Mouse (Mus musculus): ENCODE results near the gene Ptpn3.
"Not testable (repeated sequence)": the region's sequence is repeated elsewhere in the genome, so short reads cannot be mapped to it uniquely, and the experiment has no call there.

Gene Ptpn3

DNA sequence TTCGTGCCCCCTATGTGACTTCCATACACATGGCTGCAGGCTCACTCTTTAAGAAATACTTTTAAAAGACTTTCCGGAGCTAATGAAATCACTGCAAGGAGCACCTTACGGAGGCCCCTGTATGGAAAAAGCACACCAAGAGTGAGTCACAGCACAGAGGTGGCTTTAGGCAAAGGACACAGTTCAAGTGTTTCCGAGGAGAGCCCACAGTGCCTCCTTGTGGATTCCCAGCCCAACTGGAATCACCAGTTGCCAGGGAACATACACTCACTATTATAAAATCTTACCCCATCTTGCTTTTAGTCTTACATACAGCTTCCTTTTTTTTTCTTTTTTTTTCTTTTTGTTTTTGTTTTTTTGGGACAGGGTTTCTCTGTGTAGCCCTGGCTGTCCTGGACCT is 85.1 kb downstream of the Ptpn3 start:
- DNase-seq (ENCODE audit: low spot score), result no peak

DNA sequence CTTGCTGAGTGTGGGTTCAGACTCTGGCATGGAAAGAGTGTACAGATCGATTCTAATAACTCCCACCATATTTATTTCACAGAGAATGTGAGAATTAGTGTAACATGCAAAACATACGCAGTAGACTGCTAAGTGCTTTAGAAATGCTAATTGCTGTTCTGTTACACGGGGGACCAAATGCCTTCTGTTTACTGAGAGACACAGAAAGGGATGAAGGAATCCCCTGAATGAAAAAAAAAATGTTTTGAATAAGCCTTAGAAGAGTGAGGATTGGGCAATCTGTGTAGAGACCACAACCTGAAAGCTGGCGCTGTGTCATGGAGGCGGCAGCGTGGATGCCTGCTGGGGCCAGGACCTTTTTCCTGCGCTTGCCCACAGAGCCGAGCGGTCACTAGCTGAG is 86.8 kb downstream of the Ptpn3 start:
- DNase-seq (ENCODE audit: low spot score), result no peak

DNA sequence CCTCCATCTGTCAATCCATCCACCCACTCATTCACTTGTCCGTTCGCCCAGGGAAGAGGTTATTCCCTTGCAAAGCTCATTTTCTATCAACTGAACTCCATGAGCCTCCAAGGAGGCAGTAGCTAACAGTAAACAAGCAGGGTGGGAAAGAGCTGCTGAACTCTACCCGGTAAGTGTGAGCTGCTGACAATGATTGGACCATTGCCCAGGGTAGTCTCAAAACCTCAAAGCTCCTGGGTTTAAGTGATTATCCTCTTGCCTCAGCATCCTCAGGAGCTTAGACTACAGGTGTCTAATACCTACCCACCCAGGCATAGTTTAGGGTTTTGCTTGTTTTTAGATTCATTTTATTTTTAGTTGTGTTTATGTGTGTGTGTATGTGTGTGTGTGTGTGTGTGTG is 87.5 kb downstream of the Ptpn3 start:
- no peak for DNase-seq (ENCODE audit: low spot score)

DNA sequence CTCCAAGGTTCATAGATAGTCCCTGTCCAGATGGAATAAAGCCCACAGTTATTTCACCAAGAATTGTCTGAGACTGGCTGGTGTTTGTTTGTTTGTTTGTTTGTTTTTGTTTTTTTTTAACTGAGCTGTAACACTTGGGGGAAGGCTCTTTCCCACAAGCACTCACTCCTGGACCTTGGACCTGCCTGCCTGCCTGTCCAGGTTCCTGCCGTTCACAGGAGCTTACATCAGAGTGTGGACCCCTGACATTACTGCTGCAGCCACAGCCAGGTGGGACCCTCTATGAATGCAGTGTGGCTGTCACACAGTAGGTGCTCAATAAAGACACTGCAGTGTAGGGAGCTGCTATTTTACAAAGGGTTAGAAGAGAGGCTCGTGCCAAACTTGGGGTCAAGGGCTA is 89.9 kb downstream of the Ptpn3 start:
- DNase-seq (ENCODE audit: low spot score), result no peak

DNA sequence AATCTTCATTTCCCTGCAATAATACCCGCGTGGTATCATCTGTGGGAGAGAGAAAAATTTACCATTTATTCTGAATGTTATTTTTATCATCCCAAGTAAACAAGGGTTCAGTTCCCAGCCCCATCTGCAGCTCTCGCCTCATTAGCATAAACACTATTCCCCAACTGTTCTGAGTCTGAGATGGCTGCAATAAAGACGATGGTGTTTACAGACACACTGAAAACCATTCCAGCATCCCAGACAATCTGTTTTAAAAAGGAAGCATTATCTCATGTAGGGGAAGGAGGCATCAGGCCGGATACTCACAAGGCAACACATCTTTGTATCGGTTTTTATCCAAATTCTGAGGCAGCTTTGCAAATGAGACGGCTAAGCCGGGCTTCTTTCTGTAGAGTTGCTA is 95.7 kb downstream of the Ptpn3 start:
- DNase-seq (ENCODE audit: low spot score), result no peak

DNA sequence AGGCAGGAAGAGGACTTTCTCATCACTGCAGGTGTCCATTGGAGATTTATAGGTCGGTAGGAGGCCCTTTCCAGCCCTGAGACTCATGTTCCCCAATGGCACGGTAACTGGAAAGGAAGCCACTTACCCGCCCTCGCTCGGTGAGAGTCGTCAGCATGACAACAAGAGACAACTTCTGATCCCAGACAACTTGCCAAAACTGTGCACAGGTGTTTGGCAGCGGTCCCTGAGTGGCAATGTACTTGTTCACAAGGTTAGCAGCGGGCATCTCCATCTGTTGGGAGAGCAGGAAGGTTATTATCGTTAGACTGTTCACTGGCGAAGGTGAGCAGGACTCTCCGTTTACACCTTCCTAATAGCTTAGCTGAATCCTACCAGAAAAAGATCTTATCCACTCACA is 96.9 kb downstream of the Ptpn3 start:
- no peak for DNase-seq (ENCODE audit: low spot score)

DNA sequence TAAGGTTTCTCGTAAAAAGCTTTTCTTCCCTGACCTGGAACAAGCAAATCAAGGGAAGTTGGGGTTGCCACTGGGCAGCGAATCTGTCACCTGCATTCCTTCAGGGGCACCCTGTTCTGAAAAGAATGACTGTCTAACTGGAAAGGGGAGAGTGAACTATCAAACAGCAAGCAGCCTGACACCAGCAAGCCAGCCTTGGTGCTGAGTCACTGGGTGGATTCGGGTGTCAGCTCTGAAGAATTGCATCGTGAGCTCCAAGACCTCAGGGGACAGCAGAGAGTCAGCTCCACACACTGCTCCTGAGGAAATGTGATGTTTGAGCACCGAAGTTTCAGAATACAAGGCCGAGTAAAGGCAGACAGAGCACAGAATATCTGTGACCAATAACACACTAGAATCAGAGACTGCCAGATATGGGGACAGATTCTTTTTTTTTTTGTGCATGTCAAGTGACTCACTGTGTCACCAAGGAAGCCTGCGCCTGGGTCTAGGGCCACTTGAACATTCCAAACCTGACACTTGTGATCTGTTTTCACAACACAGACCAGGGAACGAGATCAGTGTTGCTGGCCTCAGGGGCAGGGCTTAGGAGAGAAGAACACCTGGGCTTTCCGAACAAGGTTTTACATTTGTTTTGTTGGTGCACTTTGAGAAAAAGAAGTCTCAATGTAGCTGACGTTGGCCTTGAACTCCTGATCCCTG is 98.8 kb downstream of the Ptpn3 start:
- peak; percentile 56 for DNase-seq (ENCODE audit: low spot score)

DNA sequence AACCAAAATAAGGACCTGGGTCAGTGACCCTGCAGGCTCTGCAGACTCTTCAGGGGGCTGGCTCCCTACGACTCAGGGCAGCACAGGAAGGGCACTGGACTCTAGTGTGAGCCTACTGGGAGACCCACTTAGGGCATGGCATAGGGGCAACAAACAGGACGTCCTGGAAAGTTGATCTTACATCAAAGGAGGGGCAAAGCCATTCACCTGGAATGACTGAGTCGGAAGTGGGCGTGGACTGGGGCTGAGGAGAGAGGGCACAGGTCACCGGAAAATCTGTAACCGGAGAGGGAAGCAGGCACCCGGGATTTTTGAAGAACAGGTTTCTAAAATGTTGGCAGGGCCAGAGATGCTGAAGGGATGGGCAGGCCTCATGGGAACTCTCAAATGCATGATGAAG is 99.5 kb downstream of the Ptpn3 start:
- peak; percentile 26 for DNase-seq (ENCODE audit: low spot score)

DNA sequence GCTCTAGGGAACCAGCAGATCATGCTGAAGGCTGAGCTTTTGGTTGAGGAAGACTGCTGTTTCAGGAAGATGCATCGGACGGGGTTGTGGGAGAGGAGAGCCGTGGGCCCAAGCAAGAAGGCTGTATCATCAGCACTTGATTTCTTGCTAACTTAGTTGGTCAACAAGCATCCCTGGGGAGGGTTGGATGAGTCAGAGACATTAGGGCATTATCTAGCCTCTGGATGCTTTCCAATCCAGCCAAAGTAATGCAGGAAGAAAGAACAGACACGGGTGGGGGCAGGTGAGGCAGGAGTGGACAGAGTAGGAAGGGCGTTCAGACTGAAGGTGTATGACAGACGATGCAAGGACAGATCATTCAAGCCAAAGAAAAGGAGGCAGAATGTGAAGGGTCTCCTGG is 101.0 kb downstream of the Ptpn3 start:
- no peak for DNase-seq (ENCODE audit: low spot score)

DNA sequence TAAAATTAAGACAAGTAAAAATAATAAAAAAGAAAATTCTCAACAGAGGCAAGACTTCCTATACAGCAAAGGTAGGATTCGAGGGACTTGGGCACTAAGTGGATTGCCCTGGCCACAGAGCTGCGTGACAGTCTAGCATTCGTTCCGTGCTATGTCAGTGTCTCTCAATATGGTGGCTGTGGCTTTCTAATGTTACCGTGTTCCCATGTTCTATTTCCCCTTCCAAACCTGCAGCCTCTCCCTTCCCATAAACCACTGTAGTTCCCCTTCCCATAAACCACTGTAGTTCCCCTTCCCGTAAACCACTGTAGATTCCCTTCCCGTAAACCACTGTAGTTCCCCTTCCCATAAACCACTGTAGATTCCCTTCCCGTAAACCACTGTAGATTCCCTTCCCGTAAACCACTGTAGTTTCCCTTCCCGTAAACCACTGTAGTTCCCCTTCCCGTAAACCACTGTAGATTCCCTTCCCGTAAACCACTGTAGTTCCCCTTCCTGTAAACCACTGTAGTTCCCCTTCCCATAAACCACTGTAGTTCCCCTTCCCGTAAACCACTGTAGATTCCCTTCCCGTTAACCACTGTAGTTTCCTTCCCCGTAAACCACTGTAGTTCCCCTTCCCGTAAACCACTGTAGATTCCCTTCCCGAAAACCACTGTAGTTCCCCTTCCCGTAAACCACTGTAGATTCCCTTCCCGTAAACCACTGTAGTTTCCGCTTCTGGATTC is 102.8 kb downstream of the Ptpn3 start:
- not testable (repeated sequence) for DNase-seq (ENCODE audit: low spot score)

DNA sequence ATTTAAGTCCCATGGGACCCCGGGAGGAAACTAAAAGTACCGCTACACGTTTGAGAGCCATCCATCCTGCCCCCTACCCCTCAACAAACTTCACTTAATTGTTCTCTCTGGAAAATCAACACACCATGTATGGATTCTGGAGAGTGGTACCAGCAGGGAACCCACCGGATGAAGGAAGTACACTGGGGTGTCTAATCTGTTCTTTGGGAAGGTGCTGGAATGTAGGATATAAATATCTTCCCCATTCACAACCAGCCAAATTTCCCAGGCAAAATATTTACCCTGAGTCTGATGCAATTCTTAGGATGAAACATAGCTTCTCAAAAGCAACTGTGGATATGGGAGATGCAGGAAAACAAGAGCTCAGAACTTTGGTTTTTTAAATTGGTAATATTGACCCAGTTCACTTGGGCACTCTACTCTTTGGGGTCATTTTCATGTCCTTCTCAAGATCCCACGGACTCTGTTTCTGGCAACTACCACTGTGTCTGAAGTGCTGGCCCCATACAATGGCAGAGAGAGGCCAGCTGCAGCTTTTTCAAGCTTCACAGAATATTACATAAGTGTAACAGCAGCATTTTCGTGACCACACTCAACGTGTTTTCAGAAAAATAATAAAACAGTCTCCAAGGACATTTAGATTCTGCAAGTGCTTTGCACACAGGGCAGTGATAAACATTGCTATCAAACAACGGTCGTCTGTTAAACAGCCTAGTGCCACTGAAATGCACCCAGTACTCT is 109.9 kb downstream of the Ptpn3 start:
- no peak for DNase-seq (ENCODE audit: low spot score)

DNA sequence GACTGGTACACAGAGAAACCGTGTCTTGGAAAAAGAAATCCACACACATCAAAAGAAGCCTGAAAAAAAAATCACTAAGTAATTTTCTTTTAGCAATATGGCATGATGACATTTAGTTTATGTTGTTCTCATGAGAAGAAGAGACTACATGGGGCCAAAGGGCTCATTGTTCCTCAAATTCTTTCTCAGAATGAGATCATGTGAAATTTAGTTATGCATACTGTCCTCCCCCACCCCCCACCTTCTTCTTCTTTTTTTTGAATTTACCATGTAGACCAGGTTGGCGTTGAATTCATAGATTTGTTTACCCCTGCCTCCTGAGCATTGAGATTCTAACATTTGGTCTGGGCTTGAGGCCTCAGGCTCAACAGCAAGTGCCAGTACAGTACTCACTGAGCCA is 111.8 kb downstream of the Ptpn3 start:
- no peak for DNase-seq (ENCODE audit: low spot score)

DNA sequence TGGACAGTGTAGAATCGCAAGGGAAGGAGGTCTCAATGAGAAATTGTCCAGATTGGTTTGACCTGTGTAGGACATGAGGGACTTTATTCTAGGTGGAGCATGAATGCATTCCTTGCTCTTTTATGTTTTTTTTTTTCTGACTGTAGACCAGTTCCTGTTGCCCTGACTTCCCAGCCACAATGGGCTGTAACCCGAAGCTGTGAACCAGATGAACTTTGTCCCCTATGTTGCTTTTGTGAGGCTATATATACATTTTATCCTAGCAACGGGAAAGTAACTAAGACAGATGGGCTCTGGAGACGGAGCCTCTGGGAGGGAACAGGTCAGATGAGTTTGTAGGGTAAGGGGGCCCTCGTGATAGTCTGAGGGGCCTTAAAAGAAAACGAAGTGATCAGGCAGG is 115.6 kb downstream of the Ptpn3 start:
- DNase-seq (ENCODE audit: low spot score), result no peak

DNA sequence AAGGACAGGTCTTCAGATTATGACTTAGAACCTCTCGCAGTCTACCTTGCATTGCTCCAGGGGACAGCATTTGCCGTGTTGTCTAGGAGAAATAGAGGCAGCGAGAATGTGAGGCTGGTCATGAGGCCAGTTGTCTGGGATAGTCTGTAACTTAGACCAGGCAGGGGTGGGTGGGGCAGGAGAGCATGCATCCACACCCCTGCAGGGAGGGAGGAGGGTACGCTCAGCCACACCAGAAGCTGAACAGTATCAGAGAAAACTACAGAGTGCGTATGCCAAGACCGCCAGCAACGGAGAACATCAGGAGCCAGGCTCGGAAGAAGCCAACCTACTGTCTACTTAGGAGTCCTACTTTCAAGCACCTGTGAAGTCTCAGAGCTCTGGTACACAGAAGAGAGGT is 116.2 kb downstream of the Ptpn3 start:
- DNase-seq (ENCODE audit: low spot score), result no peak

DNA sequence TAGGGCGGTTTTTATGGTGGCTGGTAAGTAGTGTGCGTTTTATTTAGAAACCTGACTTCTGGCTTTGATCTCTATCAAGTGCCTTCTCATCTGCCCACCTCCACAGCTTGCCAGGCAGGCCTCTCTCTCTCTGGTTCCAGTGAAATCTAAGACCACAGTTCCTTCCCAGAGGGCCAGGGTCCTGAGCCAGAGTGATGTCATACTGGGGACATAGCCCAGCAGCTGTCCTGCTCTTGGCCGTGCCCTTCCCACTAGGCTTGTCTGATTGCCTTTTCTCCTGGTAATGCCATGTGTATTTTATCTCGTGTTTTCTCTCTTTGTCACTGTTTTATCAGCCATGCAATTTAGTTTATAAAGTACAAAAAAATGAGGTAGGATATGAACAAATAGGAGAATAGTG is 118.1 kb downstream of the Ptpn3 start:
- no peak for DNase-seq (ENCODE audit: low spot score)

DNA sequence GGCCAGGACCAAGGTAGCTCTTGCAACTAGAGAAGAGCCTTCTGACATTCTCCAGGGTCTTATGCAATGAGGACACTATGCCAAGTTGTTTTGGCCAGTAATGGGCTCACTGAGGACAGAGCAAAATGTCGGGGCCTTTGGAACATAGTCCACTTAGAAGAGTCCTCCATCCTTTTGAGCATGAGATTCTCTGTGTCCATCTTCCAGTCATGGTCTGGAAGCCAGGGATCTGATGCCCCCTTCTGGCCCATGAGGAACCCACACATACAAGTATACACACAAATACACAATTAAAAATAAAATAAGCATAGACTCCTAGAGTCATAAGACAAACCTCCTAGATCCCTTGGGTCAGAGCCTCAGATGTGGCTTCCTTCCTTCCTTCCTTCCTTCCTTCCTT is 120.1 kb downstream of the Ptpn3 start:
- peak; percentile 53 for DNase-seq (ENCODE audit: low spot score)

DNA sequence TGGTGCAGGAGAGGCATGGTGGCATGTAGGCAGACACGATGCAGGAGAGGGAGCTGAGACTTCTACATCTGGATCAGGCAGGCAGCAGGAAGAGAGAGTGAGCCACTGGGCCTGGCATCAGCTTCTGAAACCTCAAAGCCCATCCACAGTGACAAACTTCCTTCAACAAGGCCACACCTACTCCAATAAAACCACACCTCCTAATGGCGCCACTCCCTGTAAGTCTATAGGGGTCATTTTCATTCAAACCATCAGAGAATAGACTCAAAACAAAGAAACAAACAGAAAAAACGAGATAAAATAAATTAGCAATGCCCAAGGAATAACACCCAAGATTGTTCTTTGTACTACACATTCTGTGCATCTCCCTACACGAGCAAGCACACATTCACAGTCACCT is 122.8 kb downstream of the Ptpn3 start:
- DNase-seq (ENCODE audit: low spot score), result no peak

DNA sequence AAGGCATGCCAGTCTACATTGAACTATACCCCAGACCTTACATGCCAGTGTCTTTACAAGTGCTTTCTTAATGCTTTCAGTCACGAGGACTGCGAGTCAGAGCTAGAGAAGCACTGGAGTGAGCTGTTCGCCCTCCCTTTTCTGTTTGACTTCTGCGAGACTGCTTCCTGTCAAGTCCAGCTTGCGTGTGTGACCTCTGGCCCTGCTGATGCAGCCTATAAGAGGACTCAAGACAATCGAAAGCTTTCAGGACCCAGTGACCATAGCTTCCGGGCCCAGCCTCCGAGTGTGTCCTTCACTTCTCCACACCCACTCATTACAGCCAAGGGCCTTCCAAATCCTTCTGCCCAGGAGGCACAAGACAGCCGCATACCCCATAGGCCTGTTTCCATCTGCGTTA is 126.3 kb downstream of the Ptpn3 start:
- DNase-seq (ENCODE audit: low spot score), result no peak

DNA sequence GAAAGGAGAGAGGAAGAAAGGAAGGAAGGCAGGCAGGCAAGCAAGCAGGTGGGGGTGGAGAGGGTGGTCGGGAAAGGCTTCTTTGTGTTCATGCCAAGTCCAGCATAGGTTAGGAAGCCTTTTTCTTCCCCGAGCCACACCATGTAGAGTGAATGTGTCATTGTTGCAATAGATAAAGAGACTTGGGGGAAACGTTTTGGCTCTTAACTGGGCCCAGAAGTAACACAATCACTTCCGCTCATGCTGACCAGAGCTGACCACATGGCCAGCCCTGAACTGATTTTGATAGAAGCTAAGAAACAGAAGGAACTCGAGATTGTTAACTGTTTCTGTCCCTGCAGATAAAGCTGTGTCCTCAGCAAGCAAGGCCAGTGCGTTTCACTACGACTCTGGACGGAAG is 128.8 kb downstream of the Ptpn3 start:
- no peak for DNase-seq (ENCODE audit: low spot score)

DNA sequence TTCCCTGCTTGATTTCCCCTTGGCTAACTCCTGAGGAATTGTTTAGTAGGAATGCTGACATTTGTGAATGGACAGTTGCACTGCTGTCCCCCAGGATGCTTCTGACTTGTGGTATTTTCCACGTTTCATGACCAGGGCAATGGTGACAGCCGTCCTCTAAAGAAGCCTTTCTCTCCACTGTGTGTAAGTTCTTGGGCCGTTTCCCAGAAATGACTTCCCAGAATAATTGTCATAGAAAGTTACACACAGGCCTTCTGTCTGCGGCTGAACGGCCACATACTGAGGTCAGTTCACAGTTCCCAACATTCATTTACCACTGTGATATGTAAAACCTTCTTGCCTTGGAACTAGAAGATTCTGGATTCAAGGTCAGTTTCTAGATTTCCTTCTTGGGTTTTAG is 129.8 kb downstream of the Ptpn3 start:
- DNase-seq (ENCODE audit: low spot score), result no peak

DNA sequence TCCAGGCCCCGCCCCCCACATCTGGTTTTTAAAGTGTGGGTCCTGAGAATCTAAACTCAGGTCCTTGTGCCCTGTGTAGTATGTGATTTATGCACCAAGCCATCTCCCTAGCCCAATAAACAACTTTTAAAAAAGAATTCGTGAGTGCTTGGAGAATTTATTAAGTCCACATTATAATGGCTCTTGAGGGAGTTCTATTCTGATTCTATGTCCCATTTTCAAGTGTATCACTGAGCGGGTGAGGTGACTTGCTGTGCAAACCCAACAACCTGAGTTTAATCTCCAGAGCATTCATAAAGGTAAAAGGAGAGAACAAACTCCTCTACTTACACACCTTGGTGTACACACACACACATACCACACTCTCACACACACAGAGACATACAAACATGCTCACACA is 133.0 kb downstream of the Ptpn3 start:
- DNase-seq (ENCODE audit: low spot score), result no peak

DNA sequence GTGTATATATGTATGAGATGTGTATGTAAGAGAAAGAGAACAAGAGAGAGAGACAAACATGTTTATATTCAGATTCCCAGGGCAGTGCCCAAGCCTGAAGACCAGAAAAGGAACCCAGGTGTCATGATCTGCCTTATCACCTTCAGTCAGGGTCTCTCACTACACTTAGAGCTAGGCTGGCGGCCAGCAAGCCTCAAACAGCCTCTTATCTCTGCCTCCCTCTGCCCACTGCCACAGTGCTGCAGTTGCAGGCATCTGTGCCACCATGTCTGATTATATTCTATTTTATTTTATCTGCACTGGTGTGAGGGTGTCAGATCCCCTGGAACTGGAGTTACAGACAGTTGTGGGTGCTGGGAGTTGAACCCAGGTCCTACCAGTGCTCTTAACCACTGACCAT is 133.4 kb downstream of the Ptpn3 start:
- no peak for DNase-seq (ENCODE audit: low spot score)

Data from urinary bladder, postnatal 14 days (tissue).